Mouse (Mus musculus) CD4-positive, CD25-positive, alpha-beta regulatory T cell, adult 4 months (primary cell): Measurements from ENCODE around the gene Gm5478. TPM values are rescaled to one million over a fixed set of nuclear protein-coding genes. Genes with fewer than 3 reads are reported as not detected.
"Not testable (repeated sequence)": the region's sequence is repeated elsewhere in the genome, so short reads cannot be mapped to it uniquely, and the experiment has no call there.

Experiments
- ATAC-seq: one replicate; pipeline ENCODE4 v1.8.0; 2017
- polyA plus RNA-seq, 2 experiments: library from polyadenylated mRNA; unstranded; fragments of 100-300 nt; shearing (Covaris generic); gene quantifications; one replicate each; pipeline ENCODE4 v1.2.1; 2017

Gm5478 gene
- polyA plus RNA-seq = not detected

DNA sequence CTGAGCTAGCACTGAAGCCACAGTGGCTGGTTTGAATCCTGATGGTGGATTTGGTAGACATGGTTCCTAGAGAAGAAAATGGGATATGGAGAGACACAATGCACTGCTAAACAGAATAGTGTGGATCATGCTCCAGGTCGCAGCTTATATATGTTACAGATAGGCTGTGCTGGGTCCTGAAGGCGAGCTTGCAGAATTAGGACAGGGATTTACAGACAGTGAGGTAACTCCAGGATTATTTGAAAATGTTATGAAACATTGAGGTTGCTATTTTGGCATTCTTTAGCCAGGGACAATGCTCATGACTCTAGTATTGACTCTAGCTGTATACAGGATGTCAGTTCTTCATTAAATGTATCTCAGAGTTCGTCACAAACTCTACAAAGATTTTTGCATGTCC is at the start of gene Gm5478:
Gene Gm5478, minus strand, starts transcription at position 101 of the 400 bp plus-strand sequence.
- ATAC-seq = no peak

DNA sequence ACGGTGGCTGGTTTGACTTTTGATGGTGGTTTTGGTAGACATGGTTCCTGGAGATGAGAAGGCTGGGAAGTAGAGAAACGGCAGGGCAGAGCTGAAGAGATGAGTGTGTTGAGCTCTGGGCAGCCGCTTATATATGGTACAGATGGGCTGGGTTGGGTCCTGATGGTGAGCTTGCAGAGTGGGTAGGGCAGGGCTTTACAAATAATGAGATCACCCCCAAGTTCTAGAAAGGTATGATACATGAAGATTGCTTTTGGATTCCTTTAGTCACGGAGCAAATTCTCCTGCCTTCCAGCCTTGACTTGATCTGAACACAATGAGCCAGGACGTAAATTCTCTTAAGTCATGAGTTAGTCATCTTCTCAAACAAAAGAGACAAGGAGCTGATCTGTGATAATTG is 47.0 kb upstream of the Gm5478 start, which contains the start of gene Krt6a:
Gene Krt6a, minus strand, starts transcription at position 101 of the 400 bp plus-strand sequence.
- ATAC-seq = no peak

DNA sequence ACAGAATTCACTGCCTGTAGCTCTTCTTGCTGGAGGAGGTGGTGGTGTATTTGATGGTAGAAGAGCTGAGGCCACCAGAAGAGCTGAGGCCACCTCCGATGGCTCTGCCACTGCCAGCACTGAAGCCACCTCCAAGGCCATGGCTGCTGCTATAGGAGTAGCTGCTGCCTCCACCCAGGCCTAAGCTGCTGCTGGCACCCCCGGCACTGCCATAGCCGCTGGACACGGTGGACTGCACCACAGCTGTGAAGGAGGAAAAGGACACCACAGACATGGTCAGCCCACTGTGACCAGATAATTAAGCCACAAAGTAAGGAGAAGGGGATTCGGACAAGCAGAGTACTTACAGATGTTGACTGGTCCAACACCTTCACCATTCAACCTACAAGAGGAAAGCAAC is 43.3 kb upstream of the Gm5478 start:
- ATAC-seq = not testable (repeated sequence)

DNA sequence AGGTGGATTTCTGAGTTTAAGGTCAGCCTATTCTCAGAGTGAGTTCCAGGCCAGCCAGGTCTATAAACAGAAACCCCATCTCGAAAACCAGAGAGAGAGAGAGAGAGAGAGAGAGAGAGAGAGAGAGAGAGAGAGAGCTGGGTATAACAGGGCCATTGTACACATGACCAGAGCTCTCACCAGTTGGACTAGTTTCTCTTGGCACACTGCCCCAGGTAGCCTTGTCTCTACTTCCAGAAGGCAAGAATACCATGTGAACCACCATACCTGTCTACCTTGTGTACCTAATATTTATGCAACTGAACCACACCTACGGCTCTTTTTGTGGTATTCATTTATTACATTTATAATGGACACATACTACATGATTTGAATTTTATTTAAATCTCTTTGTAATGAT is 41.0 kb upstream of the Gm5478 start:
- ATAC-seq = no peak

DNA sequence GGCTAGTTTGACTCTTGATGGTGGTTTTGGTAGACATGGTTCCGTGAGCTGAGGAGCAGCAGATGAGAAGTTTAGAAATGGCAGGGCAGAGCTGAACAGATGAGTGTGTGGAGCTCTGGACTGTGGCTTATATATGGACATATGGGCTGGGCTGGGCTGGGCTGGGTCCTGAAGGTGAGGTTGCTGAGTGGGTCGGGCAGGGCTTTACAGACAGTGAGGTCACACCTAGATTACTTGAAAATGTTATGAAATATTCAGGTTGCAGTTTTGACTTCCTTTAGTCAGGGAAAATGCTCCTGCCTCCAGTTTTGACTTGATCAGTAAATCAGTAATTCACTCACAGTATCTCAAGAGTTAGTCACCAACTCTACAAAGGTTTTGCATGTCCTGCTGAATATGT is 33.0 kb upstream of the Gm5478 start, which contains the start of gene Krt6b:
Gene Krt6b, minus strand, starts transcription at position 101 of the 400 bp plus-strand sequence.
- ATAC-seq = no peak

DNA sequence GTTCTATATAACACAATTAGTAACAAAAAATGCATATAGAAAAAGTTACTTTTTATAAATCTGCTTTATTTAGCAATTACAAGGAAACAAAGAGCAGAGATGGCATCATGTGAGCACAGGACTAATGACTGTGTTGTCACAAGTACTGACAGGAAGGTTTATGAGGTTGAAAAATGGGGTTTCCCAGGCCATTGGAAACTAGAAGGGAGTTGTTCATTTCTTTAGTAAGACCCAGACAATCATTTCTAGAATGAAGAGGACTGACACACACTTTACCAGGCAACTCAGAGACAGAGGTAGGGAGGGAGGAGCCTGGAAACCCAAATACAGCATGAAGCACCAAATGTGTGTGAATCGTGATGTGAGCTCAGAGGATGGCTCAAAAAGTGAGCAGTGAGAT is 28.8 kb upstream of the Gm5478 start:
- ATAC-seq = no peak

DNA sequence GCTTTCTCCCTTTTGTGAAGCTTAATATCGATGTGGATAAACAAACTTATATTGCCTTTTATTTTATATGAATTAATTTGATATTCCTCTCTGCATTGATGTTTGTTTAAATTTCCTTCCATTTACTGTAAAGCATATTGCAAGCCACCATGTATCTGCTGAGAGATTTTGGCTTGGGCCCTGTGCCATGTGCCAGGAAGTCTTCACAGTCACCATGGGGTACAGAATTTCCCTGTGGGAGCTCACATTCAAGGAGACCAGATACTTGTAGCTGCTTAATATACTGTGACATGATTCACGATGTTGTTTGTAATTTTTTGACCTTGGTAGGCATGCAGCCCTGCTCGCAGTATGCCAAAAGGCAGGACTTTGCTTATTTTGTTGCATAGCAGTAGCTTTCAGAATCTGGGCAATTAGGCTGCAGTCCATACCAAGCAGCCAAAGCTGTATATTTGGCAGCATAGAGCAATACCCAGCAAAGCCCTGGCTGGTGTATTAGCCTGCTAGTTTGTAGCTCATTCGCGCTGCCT is 5.6 kb upstream of the Gm5478 start:
- ATAC-seq = no peak

DNA sequence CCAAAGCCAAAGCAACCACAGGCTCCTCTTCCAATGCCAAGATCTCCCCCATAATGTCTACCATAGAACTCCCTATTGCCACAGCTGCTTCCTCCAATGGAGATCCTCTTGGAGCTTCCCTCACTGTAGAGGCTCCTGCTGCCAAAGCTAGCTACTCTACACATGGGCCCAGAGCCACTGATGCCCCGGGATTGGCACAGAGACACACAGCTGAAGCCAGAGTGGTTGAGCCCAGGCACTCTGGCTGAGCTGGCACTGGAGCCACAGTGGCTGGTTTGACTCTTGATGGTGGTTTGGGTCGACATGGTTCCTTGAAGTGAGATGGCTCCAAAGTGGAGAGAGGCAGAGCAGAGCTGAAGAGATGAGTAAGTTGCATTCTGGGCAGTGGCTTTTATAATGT is 19.3 kb downstream of the Gm5478 start, which contains the start of gene Gm5414:
Gene Gm5414, minus strand, starts transcription at position 305 of the 400 bp plus-strand sequence.
- ATAC-seq = no peak

DNA sequence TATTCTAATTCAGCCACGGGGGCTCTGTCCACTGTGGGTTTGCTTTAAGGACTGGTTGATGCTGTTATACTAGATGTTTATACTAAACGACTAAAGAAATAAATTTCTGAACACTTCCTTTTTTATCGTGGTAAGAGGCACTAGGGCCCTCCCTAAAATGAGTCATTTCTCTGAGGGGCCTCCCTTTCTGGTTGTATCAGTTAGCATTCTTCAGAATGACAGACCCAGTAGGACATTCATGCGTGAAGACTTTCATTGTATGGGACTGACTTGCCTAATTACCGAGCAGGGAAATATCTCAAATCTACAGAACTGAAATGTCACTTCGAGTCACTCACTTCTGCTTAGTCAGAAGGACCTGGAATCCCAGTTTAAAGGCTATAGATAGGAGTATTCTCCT is 48.1 kb downstream of the Gm5478 start:
- no peak for ATAC-seq

Other genes with a start within 250 kb of the Gm5478 start
- under 1 TPM in 1 of 2 experiments, not detected in 1; 0.08 TPM for gene Krt7, start 236.3 kb downstream of the Gm5478 start, polyA plus RNA-seq
- gene Krt87, start 208.6 kb downstream of the Gm5478 start, polyA plus RNA-seq = 1 to 10 TPM in 1 of 2 experiments, under 1 TPM in 1; 0.66 to 1.1 TPM
- gene Krt88, start 199.6 kb downstream of the Gm5478 start, polyA plus RNA-seq = not detected
- not detected for gene Krt81, start 183.6 kb downstream of the Gm5478 start, polyA plus RNA-seq
- not detected for gene Krt86, start 173.9 kb downstream of the Gm5478 start, polyA plus RNA-seq
- gene Krt83, start 155.9 kb downstream of the Gm5478 start, polyA plus RNA-seq = 1 to 10 TPM; 3.2 to 7.4 TPM
- not detected for gene Gm49425, start 130.1 kb downstream of the Gm5478 start, polyA plus RNA-seq
- gene Krt84, start 114.6 kb downstream of the Gm5478 start, polyA plus RNA-seq = not detected
- not detected for gene Krt82, start 96.7 kb downstream of the Gm5478 start, polyA plus RNA-seq
- gene Krt90, start 84.4 kb downstream of the Gm5478 start, polyA plus RNA-seq = not detected
- gene Krt75, start 73.5 kb downstream of the Gm5478 start, polyA plus RNA-seq = not detected
- gene Gm5414, start 19.2 kb downstream of the Gm5478 start, polyA plus RNA-seq = not detected
- gene Krt6b, start 32.9 kb upstream of the Gm5478 start, polyA plus RNA-seq = not detected
- gene Krt6a, start 46.9 kb upstream of the Gm5478 start, polyA plus RNA-seq = not detected
- gene Krt5, start 65.5 kb upstream of the Gm5478 start, polyA plus RNA-seq = not detected
- not detected for gene Krt71, start 95.7 kb upstream of the Gm5478 start, polyA plus RNA-seq
- not detected for gene Krt72, start 139.1 kb upstream of the Gm5478 start, polyA plus RNA-seq
- not detected for gene Krt73, start 155.0 kb upstream of the Gm5478 start, polyA plus RNA-seq
- not detected for gene Krt2, start 170.8 kb upstream of the Gm5478 start, polyA plus RNA-seq
- gene Krt1, start 203.4 kb upstream of the Gm5478 start, polyA plus RNA-seq = not detected
- gene Krt77, start 222.3 kb upstream of the Gm5478 start, polyA plus RNA-seq = not detected
- not detected for gene Krt76, start 245.5 kb upstream of the Gm5478 start, polyA plus RNA-seq